Mouse (Mus musculus) liver, postnatal 0 days (tissue): ENCODE measurements around the gene Ankdd1b.

Experiments used
- CTCF ChIP-seq: sonication (generic); IDR thresholded peaks from 2 replicates; pipeline ENCODE4 v1.5.1; 2016; ENCODE audit warnings: antibody characterized with exemption, low read depth
- EP300 ChIP-seq: IDR thresholded peaks from 2 replicates; pipeline ENCODE4 v1.6.1; 2016; ENCODE audit warnings: antibody characterized with exemption, low read depth, mild to moderate bottlenecking

GRCm38 (mm10) chr13:96514154-96514942 lies 43.4 kb upstream of the Ankdd1b start:
- TF ChIP-seq CTCF (no peak), EP300 (no peak)
